Mouse (Mus musculus): ENCODE data around the gene Pax3. TPM values are rescaled to one million over a fixed set of nuclear protein-coding genes. Genes with fewer than 3 reads are reported as not detected.

The Pax3 gene
- polyA plus RNA-seq, 1 experiment = 0.37 TPM

DNA sequence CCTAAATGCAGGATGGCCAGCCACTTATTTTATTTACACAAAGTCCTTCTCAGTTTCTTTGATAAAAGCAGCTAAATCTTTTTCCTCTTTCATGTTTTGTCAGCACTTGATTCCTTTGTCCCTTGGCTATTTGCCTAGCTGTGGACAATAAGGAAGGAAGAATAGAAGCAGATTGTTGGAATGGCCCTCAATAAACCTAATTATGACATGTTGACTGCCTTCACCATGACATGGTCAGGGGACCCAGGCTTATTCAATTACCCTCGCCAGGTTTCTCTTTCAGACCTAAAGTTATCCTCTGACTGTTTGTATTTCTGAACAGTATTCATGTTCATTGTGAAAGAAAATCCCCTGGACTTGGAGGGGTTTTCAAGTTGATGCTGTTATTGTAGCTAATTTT, 25.3 kb downstream of the Pax3 start:
- Histone ChIP-seq H3K36me3 (ENCODE audit: control insufficient read depth, insufficient read depth, low read length) (no peaks in the 10 kb centered on the region), H3K27me3 (ENCODE audit: control insufficient read depth, insufficient read depth, low read length) (no peaks in the 10 kb centered on the region), H3K27ac (ENCODE audit: control insufficient read depth, insufficient read depth, low read depth, low read length) (no peak overlapping the region), H3K4me1 (ENCODE audit: control insufficient read depth, insufficient read depth, low read length) (no peaks in the 10 kb centered on the region), H3K4me3 (ENCODE audit: control insufficient read depth, low read depth, low read length) (no peak overlapping the region)
- TF ChIP-seq POLR2A (IDR thresholded peaks at IDR 0.05; ENCODE audit: control insufficient read depth, low read depth, low read length) (no peak), CTCF (IDR thresholded peaks at IDR 0.05; ENCODE audit: control insufficient read depth, insufficient read depth, insufficient replicate concordance, low read depth, low read length) (no peak)

DNA sequence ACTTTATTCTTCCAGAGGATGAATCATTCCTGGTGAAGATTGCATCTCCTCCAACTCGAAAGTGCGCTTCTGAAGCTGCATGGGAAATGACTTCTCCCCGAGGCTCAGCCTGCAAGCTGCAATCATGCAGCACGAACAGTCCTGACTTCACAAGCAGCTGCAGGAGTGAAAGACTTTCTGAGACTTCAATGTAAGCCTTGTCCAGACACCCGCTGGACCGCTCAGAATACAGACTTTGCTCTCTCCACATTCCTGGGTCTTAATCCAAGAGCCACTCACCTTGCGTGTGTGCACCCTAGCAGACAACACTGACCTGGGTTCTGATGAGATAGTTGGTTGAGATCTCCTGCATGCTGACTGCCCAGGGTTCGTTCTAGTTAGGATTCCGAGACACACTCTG, 26.2 kb downstream of the Pax3 start:
- Histone ChIP-seq H3K4me3 (ENCODE audit: control insufficient read depth, low read depth, low read length) (no peak overlapping the region), H3K27ac (ENCODE audit: control insufficient read depth, insufficient read depth, low read depth, low read length) (no peak overlapping the region), H3K4me1 (ENCODE audit: control insufficient read depth, insufficient read depth, low read length) (no peaks in the 10 kb centered on the region), H3K36me3 (ENCODE audit: control insufficient read depth, insufficient read depth, low read length) (no peaks in the 10 kb centered on the region), H3K27me3 (ENCODE audit: control insufficient read depth, insufficient read depth, low read length) (no peaks in the 10 kb centered on the region)
- TF ChIP-seq POLR2A (IDR thresholded peaks at IDR 0.05; ENCODE audit: control insufficient read depth, low read depth, low read length) = no peak
- TF ChIP-seq CTCF (IDR thresholded peaks at IDR 0.05; ENCODE audit: control insufficient read depth, insufficient read depth, insufficient replicate concordance, low read depth, low read length) = no peak

DNA sequence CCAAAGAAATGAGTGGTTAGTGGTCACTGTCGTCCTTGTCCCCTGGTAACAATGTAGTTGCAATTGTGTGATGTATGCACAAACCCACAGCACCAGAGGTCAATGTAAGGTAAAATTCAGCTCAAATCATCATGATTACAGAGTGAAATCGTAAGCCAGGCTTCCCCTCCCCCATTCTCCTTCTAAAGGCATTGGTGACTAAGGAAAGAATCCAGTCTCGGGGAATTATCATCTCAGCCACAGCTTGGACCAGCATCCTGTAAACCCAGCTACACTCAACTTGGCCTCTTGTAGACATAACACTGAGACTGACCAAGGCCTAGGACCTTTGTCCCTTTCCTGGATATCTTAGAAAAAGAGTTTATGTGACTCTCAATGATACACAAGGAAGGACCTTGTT, 28.1 kb downstream of the Pax3 start:
- no peaks in the 10 kb centered on the region for H3K36me3 ChIP-seq (ENCODE audit: control insufficient read depth, insufficient read depth, low read length)
- no peaks in the 10 kb centered on the region for H3K4me1 ChIP-seq (ENCODE audit: control insufficient read depth, insufficient read depth, low read length)
- H3K27me3 ChIP-seq (ENCODE audit: control insufficient read depth, insufficient read depth, low read length) = no peaks in the 10 kb centered on the region
- H3K27ac ChIP-seq (ENCODE audit: control insufficient read depth, insufficient read depth, low read depth, low read length) = no peak overlapping the region
- TF ChIP-seq CTCF (IDR thresholded peaks at IDR 0.05; ENCODE audit: control insufficient read depth, insufficient read depth, insufficient replicate concordance, low read depth, low read length) = no peak
- TF ChIP-seq POLR2A (IDR thresholded peaks at IDR 0.05; ENCODE audit: control insufficient read depth, low read depth, low read length) = no peak
- H3K4me3 ChIP-seq (ENCODE audit: control insufficient read depth, low read depth, low read length) = no peak overlapping the region

DNA sequence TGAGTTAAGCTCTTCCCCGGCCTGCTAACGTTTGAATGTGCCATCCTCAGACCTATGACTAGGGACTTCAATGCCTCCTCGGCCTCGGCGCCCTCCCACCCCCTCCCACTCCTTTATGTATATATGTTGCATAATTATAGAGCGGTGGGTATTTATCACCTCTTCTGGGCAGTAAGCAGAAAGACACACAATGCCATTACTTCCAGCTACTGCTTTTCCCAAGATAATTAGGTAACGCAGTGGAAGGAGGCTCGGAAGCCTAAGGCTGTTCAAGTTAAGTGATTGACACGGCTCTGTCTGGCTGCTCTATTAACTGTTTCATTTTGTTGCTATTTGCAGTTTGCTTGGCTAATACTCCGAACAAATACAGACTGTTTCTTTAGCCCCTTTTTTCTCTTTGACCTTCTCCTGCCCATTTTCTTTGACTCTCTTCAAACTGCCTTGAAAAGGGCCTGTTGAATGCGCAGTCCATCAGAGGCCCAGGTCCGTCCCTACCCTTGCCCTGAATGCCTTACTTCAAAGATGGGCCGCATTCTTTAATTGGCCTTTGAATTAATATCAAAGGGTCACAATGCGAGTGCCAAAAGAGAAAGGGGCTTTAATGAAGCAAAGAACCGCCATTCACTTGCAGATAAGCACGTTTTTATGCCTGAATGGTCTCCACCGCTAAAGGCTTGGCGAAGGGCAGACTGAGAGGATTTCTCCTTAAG, 29.2 kb downstream of the Pax3 start:
- H3K4me3 ChIP-seq (ENCODE audit: control insufficient read depth, low read depth, low read length) = no peak overlapping the region
- H3K27ac ChIP-seq (ENCODE audit: control insufficient read depth, insufficient read depth, low read depth, low read length) = no peak overlapping the region
- no peaks in the 10 kb centered on the region for H3K36me3 ChIP-seq (ENCODE audit: control insufficient read depth, insufficient read depth, low read length)
- H3K4me1 ChIP-seq (ENCODE audit: control insufficient read depth, insufficient read depth, low read length) = no peaks in the 10 kb centered on the region
- TF ChIP-seq CTCF (IDR thresholded peaks at IDR 0.05; ENCODE audit: control insufficient read depth, insufficient read depth, insufficient replicate concordance, low read depth, low read length) (no peak), POLR2A (IDR thresholded peaks at IDR 0.05; ENCODE audit: control insufficient read depth, low read depth, low read length) (no peak)
- no peaks in the 10 kb centered on the region for H3K27me3 ChIP-seq (ENCODE audit: control insufficient read depth, insufficient read depth, low read length)

DNA sequence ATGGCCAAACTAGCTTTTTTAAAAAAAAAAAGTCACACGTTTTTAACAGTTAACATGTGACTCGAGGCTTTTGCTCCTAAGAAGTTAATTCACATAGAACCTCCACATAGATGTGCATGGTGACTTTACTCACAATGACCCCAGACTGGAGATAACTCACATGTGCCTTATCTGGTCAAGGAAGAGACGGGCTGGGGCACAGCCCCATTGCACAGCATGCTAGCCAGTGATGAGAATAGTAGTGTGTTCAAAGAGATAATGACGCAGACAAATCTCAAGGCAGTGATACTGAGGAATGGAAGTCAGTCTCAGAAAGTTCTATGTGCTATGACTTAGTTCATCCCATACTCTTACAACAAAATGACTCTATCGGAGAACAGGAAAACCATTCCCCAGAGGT, 35.2 kb downstream of the Pax3 start:
- no peaks in the 10 kb centered on the region for H3K27me3 ChIP-seq (ENCODE audit: control insufficient read depth, insufficient read depth, low read length)
- H3K27ac ChIP-seq (ENCODE audit: control insufficient read depth, insufficient read depth, low read depth, low read length) = no peak overlapping the region
- no peaks in the 10 kb centered on the region for H3K4me1 ChIP-seq (ENCODE audit: control insufficient read depth, insufficient read depth, low read length)
- TF ChIP-seq POLR2A (IDR thresholded peaks at IDR 0.05; ENCODE audit: control insufficient read depth, low read depth, low read length) = no peak
- no peak for TF ChIP-seq CTCF (IDR thresholded peaks at IDR 0.05; ENCODE audit: control insufficient read depth, insufficient read depth, insufficient replicate concordance, low read depth, low read length)
- H3K4me3 ChIP-seq (ENCODE audit: control insufficient read depth, low read depth, low read length) = no peak overlapping the region
- H3K36me3 ChIP-seq (ENCODE audit: control insufficient read depth, insufficient read depth, low read length) = no peaks in the 10 kb centered on the region

DNA sequence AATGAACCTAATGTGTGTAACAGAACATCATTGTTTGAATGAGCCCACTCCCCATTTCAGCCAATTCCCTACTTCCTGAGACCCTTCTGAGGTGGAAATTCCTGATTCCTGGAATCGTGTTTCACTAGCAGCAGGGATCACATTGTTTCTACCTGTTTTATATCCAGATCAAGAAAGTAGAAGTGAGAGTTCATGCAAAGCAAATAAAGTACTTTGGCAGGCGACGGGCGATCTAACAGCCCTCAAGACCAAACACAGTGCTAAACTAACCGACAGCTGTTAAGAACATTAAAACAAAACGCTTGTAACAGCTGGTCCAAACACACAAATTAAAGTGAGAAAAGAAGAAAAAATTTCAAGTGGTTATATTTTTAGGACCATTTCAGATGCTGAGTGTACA, 39.0 kb downstream of the Pax3 start:
- no peaks in the 10 kb centered on the region for H3K27me3 ChIP-seq (ENCODE audit: control insufficient read depth, insufficient read depth, low read length)
- H3K36me3 ChIP-seq (ENCODE audit: control insufficient read depth, insufficient read depth, low read length) = no peaks in the 10 kb centered on the region
- H3K4me3 ChIP-seq (ENCODE audit: control insufficient read depth, low read depth, low read length) = no peak overlapping the region
- no peak overlapping the region for H3K27ac ChIP-seq (ENCODE audit: control insufficient read depth, insufficient read depth, low read depth, low read length)
- no peaks in the 10 kb centered on the region for H3K4me1 ChIP-seq (ENCODE audit: control insufficient read depth, insufficient read depth, low read length)
- TF ChIP-seq CTCF (IDR thresholded peaks at IDR 0.05; ENCODE audit: control insufficient read depth, insufficient read depth, insufficient replicate concordance, low read depth, low read length) = no peak
- TF ChIP-seq POLR2A (IDR thresholded peaks at IDR 0.05; ENCODE audit: control insufficient read depth, low read depth, low read length) = no peak

DNA sequence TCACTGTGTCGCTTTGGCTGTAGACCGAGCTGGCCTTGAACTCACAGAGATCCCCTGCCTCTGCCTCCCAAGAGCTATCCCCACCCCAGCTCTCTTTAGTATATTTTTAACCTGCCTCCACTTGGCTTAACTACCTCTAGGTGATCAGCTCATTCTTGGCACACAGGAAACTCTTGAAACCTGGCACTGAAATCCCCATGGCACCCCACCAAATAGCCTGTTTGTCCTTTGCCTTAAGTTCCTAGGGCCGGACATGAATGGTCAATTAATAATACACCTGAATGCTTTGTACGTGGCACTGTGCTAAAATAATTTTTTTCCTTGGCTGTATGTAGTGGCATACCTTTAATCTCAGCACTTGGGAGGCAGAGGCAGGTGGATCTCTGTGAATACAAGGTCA, 41.1 kb downstream of the Pax3 start:
- Histone ChIP-seq H3K27ac (ENCODE audit: control insufficient read depth, insufficient read depth, low read depth, low read length) (no peak overlapping the region), H3K27me3 (ENCODE audit: control insufficient read depth, insufficient read depth, low read length) (no peaks in the 10 kb centered on the region), H3K4me3 (ENCODE audit: control insufficient read depth, low read depth, low read length) (no peak overlapping the region), H3K4me1 (ENCODE audit: control insufficient read depth, insufficient read depth, low read length) (no peaks in the 10 kb centered on the region), H3K36me3 (ENCODE audit: control insufficient read depth, insufficient read depth, low read length) (no peaks in the 10 kb centered on the region)
- TF ChIP-seq CTCF (IDR thresholded peaks at IDR 0.05; ENCODE audit: control insufficient read depth, insufficient read depth, insufficient replicate concordance, low read depth, low read length) (no peak), POLR2A (IDR thresholded peaks at IDR 0.05; ENCODE audit: control insufficient read depth, low read depth, low read length) (no peak)

Measured in testis, adult 2 months (tissue).